Mouse (Mus musculus): ENCODE data around the gene Hcar2. TPM values are rescaled to one million over a fixed set of nuclear protein-coding genes. Genes with fewer than 3 reads are reported as not detected.

Gene Hcar2
- total RNA-seq (2021): not detected

DNA sequence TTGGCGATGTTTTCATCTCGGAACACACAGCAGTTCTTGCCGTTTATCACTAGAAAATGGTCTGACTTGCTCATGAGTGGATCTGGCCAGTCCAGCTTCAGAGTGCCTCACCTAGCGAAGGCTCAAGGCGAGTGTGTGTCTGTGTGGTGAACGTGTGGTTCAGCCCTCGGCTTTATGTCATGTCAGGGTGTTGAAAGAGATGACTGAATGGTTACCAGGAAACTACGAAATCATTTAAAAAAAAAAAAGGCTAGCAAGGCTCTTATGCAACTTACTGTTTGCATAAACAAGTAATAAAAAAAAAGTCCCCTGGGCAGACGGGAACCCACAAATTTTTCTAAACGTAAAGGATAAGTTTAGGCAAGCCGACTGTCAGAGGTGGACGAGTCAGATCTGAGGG is at the start of gene Hcar2:
Gene Hcar2, minus strand, starts transcription at position 135 of the 400 bp plus-strand sequence.
- DNase-seq: no peak

DNA sequence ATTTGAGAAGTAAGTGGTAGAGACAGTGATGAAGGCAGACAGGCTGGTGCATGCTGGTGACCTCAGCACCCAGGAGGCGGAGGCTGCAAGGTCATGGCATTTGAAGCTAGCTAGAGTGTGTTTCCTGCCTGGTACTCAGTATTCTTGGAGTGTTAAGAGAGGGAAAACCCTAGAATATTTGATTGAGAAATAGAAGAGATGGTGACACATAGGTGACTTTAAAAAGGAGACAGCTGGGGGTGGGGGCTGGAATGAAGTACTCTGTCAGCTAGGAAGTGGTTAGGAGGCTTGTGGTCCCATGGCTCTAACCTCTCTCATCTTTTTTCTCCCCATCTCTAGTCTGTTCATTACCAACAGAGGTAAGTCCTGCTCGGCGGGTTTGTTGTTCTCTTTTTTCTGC is 49.6 kb upstream of the Hcar2 start:
- no peak for DNase-seq

DNA sequence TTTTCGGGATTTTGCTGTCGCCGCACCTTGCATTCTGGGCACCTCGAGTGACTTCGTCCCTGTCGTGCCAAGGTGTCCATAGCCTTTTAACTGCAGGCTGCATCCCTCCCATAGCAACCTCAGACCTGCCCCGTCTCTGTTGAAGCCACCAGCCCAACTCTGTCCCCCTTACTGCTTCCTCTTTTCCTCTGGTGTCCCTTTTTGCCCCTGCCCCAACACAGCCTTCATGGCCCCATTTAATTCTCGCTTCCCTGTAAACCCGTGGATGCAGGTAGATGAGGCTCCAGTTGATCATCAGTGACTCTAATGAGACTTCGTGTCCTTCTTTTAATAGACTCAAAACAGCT is 42.3 kb upstream of the Hcar2 start:
- DNase-seq: no peak

DNA sequence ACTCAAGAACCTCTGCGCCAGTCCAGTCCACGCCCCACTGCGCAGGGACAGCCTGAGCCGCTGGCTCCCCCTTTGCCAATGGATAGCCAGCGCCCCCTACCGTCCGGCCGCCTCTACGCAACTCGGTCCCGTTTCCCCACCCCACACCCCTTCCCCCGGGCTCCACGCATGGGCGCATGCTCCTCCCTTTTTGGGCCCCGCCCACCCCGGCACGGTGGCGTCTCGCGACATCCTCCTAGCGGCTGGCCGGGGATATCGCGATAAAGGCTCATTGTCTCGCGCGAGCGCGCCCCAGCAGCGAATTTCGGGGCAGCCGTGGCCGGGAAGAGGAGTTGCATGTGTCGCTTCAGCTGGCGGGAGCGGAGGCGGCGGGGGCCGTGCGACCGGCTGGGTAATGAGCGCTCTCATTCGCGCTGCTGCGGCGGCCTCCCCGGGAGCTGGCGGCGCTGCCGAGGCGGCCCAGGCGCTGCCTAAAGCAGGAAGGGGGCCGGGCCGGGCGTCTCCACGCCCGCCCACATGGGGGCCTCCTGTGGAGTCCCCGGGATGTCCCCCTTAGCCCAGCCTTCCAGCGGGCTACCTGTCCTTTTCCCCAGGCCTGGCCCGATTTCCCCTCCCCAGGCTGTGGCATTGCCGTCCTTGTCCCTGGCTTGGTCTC is 41.8 kb upstream of the Hcar2 start, which contains the start of gene Denr:
Gene Denr, plus strand, starts transcription at position 200 of the 655 bp plus-strand sequence.
- peak; percentile 100 for DNase-seq

DNA sequence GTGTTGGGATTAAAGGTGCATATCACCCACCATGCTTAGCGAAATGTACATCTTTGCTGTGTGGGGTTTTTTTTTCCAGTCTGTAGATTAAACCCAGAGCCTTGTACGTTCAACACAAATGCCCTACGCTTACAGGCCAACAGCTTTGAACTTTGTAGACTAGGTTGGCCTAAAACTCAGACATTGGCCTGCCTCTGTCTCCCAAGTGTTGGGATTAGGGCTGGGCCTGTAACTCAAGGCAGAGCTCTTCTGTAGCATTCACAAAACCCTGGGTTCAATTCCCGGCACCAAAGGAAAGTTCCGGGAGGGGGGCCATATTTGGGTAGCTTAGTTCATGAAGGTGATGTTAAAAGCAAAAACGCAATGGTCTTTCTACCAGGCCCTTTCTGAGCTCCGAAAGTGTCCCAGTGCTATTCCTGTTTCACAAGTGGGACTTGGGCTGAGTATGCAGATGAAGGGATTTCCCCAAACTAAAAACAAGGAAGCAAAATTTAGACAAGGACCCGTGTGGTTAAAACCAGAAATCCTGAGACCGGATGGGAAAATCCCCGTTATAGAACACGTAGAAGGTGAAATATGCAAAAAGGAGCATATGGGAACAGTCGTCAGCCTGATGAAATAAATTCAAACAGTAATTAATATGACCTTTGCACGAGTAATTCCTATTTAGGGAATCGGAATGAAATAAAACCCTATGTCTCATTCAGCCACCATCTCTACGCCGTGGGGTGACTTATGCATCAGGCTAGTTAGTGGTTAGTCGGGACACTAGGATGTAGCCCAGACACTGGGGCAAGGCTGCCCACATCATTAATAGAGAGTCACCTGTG is 41.1 kb upstream of the Hcar2 start:
- no peak for DNase-seq

DNA sequence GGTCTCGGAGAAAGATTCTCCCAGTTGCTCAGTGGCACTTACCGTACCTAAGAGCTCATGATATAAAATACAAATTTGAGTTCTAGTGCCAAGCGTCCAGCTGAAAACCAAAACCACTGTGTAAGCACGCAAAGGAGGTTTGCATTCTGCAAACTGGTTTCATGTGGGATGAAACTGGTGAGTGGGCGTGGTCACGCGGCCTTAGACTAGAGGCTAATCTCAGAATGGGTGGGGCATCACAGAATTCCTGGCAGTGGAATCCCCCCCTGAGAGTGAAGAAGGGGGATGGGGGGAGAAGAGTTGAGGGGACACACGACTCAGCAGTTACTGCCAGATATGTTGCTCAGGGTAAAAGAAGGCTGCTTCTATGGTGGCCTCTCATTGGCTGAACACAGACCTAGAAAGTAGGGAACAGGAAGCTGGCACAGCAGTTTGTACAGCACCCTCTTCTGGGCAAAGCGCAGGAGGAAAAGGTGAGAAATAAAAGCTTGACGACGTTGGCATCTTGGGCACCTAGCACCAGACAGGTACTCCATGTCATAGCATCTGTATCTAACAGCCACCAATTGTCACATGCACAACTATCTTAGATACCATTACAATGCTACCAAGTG is 38.9 kb upstream of the Hcar2 start:
- peak; percentile 12 for DNase-seq

DNA sequence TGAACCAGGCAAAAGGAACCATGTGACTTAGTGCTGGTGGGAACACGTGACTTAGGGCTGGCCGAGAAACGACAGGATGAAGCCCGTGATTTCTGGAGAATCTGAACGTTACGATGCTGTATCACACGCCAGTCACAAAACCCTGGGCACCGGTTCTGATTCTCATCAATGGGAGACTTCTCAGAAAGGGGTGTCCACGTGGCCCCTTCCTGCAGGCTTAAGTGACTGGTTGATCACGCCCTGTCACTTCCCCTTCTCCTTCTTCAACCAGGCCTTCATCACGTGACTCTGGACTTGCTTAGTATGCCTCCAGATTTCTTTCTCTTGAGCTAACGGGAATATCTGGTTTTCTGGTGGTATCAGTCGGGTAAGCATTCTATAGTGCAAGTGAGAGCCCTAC is 32.1 kb upstream of the Hcar2 start:
- no peak for DNase-seq

DNA sequence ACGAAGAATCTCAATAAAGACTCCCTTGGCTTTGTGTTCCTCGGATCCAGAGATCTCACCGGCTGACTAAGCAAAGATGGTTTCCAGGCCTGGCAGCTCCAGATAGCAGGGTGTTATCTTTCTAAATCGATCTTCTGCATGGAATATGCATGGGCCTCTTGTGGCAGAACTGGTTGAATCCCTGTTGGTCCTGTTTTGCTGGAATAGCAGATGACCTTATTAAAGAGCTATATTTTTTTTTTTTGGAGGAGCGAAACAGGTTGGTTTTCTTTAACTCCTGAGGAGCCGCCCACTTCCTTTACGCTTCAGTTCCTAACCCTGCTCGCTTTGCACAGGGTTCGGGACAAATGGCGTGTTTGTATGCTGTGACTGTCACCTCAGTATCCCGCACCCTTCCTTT is 31.1 kb upstream of the Hcar2 start:
- DNase-seq: no peak

DNA sequence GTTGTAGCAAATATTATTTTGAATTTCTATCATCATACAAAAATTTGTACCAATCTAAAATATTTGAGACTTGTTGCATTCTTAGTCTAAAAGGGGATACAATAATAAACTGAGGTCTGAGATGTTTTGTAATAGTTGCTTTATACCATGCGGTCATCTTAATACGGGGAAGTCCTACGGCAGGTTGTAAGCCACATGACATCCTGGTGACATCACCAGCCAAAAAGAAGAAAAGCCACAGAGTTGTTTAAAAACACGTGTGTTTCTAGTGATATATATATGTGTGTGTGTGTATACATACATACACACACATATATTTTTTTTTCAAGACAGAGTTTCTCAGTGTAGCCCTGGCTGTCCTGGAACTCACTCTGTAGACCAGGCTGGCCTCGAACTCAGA is 28.2 kb upstream of the Hcar2 start:
- no peak for DNase-seq

DNA sequence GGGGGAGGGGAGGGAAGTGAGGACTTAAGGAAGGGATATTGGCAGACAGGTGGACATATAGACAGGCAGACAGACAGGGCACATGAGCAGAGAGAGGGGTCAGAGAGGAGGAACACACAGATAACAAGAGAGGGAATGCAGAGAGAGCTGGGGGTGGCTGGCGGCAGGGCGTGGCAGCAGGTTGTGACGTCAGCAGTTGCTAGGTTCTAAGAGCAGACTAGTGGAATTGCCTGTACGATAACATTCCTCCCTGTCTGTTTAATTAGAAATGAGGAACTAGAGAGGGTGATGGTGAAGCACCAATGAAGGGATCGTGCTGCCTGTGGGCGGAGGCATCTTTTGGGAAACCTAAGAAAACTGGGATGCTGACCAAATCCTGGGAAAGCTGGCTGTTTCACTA is 26.4 kb upstream of the Hcar2 start:
- peak; percentile 59 for DNase-seq

DNA sequence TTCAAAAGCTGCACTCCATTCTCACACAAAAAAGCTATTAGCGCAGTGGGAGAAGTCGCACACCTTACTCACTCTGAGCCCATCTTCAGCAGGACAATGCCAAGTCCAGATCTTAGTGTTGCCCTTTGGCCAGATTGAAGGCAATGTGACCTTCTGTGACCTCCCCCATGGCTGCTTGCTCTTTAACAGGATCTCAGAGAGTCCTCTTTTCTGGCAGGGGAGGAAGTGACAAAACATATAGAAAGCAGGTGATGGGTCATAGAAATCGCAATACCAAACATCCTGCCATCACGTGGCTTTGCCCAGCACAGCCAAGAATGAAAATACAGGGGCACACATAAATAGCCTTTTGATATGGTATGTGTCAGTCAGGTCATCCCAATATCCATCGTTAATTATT is 25.7 kb upstream of the Hcar2 start:
- DNase-seq: no peak

DNA sequence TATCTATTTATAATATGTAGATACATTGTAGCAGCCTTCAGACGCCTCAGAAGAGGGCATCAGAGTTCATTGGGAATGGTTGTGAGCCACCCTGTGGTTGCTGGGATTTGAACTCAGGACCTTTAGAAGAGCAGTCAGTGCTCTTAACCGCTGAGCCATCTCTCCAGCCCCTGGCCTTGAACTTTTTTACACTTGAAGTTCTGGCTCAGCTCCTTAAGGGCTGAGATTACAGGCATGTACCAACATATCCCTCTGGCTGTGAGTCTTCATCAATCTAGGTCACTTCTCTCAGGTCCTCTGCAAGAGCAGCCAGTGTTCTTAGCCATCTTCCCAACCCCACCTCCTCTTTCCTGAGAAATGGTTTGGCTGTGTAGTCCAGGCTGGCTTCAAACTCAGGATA is 25.0 kb upstream of the Hcar2 start:
- DNase-seq: no peak

DNA sequence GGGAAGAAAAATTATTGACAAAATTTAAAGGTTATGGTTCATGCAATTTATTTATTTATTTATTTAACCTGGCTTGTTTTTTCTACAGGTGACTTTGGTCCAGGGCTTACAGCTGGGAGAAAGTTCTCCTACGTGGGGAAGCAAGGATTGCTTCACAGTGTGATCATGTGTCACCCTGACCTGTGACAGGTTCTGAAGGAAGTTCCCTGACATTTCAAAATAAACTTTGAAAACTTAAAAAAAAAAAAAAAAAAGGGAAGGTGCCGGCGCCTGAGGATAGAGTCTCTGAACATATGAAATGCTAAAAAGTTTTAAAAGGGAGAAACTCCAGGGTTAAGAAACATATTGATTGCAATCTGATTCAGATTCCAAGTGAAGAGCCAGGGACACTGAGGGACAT is 21.1 kb upstream of the Hcar2 start:
- no peak for DNase-seq

DNA sequence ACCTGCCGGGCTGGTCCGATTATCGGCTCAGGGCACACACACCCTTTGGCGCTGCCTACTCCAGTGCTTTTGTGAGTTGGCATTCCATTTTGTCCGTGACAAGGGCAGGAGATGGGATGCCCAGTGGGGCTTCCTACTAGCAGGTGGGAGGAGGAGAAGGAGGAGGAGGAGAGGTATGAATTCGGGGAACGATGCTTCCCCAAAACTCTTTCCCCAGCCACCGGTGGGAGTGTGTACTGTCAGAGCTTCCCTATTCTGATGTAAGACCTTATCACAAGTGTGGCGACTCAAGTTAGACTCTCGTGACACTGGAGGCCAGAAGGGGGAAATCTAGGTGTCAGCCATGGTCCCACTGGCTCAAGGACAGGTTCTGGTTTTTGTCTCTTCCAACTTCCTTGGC is 19.0 kb upstream of the Hcar2 start:
- no peak for DNase-seq

DNA sequence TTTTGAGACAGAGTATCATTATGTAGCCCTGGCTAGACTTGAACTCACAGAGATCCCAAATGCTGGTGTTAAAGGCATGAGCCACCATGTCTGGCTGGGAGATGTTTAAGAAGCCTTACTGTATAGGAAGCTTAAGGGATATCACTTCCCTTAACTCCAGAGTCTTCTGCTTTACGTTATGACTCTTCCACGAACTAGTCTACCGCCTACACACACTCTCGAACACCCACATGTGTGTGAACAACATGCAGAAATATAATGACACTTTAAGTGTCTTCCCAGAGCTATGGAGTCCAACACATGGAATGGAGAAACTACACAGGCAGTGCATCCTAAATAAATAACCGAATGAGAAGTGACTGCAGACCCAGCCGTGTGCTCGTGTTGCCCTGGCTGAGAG is 18.6 kb upstream of the Hcar2 start:
- no peak for DNase-seq

DNA sequence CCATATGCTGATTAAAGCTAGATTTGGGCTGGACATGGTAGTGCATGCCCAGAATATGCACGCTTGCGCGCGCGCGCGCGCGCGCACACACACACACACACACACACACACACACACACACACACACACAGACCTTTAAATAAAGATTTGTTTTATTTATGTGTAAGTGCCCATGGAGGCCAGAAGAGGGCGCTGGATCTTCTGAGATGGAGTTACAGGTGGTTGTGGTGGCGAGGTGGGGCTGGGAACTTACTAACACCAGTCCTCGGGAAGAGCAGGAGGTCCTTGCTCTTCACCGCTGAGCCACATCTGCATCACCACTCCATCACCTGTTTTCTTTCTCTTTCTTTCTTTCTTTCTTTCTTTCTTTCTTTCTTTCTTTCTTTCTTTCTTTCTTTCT is 15.5 kb upstream of the Hcar2 start:
- DNase-seq: no peak

DNA sequence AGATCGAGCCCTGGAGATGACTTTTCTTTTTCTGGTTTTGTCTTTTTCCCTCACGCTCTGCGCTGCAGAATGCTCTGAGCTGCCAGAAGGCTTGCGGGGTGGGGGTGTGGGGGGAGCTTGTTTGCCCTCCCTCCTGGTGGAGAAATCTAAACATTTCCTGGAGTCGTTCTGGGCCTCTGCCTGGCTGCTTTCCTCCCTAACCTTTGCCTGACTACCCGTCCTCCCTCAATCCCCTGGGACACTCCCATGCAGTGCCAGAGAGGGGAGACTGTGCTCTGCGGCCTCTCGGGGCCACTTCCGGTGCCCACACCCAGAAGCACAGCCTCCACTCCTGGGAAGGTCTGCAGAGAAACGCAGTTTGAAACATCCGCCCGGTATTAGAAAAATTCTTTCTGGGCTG is 14.6 kb upstream of the Hcar2 start, which contains the start of gene Hcar1:
Gene Hcar1, minus strand, starts transcription at position 93 of the 400 bp plus-strand sequence.
- peak; percentile 27 for DNase-seq

DNA sequence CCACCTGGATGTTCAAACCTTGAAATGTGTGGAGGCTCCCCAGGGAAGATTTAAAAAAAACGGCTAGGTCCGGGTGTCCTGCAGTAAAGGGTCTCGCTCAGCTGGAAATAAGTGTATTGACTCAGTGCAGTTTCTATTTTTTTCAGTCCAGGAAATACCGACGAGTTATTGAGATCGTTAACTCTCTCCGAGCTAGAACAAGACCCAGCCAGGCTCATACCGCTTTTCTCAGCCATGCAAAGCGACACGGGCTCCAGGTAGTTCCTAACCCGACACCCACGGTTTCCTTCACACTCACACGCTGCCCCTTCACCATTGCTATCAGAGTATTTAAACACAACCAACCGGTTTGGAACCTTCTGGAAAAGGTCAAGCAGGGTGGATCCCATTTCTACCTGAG is 12.8 kb upstream of the Hcar2 start:
- no peak for DNase-seq

DNA sequence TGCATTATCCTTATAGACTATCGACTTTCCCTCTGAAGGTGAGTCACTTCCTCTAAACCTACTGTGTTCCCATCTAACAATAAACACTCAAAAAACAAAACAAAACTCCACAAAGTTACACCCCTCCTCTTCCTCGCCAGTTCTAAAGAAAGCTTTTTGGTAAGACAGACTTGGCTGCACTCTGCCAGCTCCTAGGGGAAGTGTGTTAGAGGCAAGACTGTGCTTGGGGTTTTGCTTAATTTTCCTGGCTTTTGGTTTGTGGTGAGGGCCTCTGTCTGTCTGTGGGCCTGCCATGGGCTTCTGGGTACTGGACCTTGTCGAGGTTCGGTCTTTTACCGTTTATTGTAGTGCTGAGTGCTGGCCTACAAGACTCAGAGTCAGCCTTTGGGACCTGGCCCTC is 8.9 kb upstream of the Hcar2 start:
- DNase-seq: no peak

DNA sequence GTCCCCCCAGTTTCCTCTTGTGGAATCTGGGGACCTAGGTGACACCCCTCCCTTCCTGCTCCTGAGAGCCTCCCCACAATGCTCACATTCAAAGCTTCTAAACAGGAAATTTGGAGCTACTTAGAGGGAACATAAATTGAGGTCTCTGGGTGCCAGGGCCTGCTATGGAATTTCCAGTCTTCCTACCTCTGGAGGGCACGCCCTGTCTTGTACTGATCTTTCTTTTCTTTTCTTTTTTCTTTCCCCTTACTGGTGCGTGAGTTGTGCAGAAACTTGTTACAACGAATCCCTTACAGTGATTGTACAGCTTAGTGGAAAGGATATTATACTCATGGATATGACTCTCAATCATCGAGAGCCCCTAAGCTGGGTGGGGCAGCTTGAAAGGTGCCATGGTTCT is 4.3 kb upstream of the Hcar2 start:
- DNase-seq: no peak

DNA sequence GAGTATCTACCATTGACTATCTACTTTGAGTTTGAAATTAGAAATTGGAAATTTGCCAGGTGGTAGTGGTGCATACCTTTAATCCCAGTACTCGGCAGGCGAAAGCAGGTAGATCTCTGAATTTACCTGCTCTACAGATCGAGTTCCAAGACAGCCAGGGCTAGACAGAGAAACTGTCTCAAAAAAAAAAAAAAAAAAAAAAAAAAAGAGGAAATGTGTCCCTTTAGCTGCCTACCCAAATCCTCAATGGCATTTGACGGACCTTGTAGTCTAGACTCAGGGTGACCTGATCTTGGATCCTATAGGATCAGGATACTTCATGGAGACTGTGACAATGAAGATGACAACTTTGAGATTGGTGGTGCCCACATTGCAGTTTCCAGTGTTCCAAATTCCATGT is 1.2 kb upstream of the Hcar2 start:
- DNase-seq: no peak

DNA sequence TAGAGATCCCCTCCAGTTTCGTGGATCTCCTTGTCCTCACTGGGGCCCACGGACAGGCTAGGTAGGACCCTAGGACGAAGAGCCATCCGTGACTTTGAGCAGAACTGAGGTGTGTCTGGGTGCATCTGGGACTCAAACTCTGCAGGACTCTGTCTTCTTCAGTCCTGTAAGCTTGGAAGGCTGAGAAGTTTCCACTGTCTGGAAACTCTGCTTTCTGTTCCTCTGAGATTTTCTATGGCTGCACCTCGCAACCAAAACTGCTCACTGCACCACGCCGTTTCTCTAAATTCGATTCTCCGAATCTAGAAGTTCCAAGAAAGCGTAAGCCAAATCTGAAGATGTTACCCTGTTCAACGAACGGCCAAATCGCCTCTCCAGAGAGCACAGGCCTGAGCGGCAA is 1.4 kb downstream of the Hcar2 start:
- no peak for DNase-seq

DNA sequence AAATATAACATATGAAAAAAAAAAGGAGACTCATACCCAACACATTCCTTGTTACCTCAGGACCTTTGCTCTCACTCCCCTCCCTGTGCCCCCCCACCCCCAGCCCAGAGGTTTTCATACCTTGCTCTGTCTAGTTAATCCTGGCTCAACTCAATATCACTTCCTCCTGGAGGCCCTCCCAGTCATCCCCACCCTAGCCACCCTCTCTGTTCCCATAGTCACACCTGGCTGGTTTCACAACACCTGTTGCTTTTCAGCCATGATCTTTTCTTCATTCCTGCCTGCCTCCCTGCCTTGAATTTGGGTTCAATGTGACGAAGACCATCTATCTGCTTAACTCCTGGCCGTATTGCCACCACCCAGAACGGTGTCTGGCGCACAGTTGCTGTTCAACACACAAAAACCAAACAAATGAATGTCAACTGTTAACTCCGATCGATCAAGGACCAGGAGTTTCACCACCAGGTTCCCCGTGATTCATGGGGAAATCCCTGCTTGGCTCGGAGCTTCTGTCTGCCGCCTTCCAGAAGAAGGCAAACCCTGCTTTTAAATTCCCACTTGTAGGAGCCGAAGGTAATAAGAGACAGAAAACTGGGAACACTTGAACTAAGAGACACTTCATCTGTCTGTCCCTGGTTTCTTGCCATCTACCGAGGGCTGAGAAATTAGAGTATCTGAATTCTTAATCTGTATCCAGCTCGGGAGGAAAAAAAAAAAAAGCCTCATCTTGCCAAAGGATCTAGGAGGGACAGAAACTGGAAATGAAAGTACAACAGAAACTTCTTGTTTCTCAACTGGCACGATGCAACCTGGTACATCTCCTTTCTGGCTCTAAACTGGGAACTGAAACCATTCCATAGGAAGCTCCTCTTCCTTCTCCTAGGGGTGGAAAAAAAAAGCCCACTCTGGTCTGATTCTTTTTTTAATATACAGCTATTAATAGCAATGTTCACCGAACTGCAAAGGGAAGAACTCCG is 2.6 kb downstream of the Hcar2 start:
- no peak for DNase-seq

All from heart, postnatal 4 days (tissue).